Mouse (Mus musculus) brain, embryonic 18.5 days (tissue): ENCODE results near the gene Fam151b.
A peak's percentile ranks its signal among the peaks of the same experiment; 100 is the strongest.

Source experiments
- DNase-seq: peaks from one replicate; pipeline ENCODE4 v3.0.0-alpha.2; 2012; ENCODE audit warnings: low read depth, low spot score

The Fam151b gene

DNA sequence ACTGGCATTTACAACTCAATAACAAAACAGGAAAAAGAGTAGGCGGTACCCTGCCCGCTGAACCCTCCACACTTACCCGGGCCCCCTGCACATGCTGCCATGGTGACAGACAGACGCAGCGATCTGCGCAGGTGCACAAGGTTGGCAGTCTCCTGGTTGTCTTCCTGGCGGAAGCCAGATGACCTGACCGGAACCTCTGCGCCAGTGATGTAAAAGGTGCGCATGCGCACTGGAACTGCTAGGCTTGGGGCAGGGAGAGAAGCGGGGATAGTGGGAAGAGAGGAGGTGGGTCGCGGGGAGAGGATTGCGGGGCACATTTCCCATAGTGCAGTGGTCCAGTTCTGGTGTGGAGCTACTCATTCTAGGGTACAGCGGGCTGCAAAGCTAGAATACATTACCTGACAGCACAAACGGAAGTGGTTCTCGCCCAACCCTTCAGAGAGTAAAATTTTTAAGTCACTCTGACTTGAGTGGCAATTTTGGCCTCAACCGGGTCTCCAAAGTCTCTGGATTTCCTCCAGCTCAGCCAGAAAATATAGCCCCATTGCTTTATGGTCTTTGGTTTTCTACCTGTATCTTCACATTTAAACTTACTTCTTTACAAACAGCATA is at the start of gene Fam151b:
Gene Fam151b (minus strand): TSS at position 164 of the 612 bp plus-strand sequence.
- peak; percentile 89 for DNase-seq

DNA sequence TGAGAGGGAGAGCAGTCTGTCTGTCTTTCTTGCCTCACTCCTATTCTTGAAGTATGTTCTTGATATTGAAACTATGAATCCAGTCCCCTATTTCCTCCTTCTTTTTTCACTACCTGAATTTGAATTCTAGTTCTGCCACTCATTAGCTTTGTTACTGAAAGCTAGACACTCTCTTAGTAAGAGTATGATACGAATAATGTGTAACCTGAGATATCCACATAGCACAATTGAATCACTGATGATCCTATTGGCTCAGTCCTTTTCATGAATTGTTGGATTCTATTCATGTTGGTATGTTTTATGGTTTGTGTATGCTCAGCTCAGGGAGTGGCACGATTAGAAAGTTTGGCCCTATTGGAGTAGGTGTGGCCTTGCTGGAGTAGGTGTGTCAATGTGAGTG is 48.4 kb upstream of the Fam151b start:
- no peak for DNase-seq

GRCm38 (mm10) chr13:92531237-92531636 is 47.4 kb upstream of the Fam151b start:
- no peak for DNase-seq

GRCm38 (mm10) chr13:92530721-92531211 is 47.0 kb upstream of the Fam151b start, which contains the start of gene Zfyve16:
Zfyve16 (minus strand) TSS chr13:92530868.
- peak; percentile 82 for DNase-seq

DNA sequence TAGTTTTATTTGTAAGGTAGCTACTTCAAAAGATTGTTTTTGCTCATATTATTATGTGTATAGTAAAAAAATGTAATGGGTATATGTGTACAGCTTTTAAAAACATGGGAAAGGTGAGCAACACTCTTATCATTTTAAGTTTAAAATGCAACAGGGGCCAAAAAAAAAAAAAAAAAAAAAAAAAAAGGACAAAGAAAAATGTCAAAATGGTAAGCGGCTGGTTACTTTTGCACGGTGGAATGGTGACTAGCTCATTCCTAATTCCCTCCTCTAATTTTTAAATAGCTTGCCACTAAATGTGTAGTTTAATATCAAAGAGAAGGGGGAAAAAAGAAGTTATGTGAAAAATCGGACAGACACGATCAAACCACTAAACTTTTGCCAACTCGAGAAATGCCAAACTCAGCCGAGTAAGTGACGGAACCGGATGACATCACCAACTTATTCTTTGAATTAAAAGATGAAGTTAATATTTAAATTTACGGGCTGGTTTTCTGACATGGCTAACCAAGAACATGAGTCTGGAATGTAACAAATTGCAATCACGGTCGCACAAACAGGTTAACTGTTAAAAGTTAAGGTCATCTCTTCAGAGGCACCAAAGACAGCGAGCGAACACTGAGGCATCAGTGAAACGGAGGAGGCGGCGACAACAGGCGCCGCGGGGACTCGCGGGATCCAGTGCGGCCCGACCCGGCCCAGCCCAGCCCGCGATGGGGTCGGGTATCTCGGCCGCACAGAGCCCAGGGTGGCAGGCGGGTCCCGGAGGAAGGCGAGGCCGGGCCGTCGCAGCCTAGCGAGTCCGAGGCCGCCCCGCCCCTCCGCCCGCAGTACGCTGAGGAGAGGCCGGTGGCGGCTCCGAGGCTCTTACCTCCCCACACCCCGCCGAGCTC is 46.3 kb upstream of the Fam151b start:
- no peak for DNase-seq

- DNase-seq: no peak
Observed at GRCm38 (mm10) chr13:92523178-92523813, 39.5 kb upstream of the Fam151b start.

DNA sequence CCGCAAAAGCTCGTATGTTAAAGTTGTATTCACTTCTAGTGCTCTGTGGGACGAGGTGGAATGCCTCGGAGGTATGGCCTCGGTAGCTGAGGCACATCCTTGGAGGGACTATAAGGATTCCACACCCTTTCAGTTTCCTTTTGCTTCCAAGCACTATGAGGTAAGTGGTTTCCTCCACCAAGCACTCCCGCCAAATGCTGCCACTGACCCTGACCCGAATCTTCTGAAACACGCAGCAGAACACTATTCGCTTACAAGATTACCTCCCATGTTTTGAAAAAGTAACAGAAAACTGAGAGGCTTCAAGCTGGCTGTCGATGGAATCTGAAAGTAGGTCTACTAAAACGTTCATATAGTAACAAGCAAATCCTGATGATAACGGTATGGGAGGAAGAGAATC is 21.1 kb upstream of the Fam151b start:
- no peak for DNase-seq

DNA sequence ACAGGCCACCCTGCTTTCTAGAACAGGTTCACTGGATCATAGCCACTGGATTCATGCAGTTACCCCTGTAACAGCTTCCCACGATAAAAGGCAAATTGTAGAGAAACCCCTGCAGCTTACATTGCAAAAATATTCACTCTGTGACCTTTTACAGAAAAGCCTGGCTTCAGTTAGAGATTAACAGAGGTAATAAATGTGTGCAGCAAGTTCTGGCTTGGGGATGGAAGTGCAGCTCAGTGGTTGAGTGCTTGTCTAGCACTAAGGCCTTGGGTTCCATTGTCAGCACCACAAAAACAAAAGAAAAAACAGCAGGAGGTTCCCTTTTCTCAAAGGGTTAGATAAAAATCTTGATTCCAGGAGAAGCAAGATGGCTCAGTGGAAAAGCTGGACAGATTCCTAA is 8.1 kb upstream of the Fam151b start:
- DNase-seq: no peak

- DNase-seq: no peak
Observed at GRCm38 (mm10) chr13:92490817-92491216, 7.0 kb upstream of the Fam151b start.

DNA sequence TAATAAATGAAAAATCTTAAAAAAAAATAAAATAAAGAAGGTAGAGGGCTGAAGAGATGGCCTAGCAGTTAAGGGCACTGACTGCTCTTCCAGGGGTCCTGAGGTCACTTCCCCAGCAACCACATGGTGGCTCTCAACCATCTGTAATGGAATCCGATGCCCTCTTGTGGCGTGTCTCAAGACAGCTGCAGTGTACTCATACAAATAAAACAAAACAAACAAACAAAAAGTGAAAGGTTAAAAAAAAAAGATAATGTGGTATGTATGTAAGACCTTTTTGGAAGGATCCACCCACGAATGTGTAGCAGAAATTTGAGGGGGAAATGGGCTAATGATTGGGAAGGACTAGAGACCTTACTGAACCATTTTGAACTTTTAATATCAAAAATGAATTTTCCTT is 467 bp downstream of the Fam151b start:
- DNase-seq: peak; percentile 1

GRCm38 (mm10) chr13:92470151-92470550 is 13.7 kb downstream of the Fam151b start:
- DNase-seq: no peak

DNA sequence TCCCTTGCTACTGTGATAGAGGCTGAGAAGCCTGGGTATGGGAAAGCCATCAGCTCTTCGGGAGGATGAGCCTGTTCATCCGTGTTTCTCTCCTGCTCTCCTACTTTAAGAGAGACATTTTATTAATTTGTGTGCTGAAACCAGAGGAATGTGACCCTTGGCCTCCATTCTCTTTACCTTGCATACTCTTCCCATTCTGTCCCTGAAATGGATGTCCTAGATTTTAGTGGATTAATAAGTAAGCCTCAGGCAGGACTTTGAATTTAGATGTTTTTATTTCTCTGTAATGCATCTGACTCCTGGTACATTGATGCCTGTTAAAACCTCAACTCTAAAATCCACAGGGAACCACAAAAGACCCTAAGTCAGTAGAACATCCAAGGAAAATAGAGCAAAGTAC is 14.4 kb downstream of the Fam151b start:
- DNase-seq: no peak

- DNase-seq: no peak
Observed at GRCm38 (mm10) chr13:92467891-92468290, 15.9 kb downstream of the Fam151b start.

DNA sequence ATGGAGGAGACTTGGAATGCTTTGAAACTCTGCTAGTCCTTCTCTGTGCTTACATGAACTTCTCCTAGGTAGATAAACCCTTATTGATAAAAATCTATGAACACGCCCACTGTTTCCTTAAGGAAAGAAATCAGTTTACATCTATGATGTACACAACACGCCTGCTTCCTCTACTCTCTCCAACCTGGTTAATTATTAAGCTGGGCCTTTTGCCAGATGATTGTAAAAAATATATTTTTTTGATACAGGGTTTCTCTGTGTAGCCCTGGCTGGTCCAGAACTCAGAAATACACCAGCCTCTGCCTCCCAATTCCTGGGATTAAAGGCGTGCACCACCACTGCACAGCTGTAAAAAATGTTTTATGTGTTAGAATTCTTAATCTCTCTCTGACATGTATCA is 19.1 kb downstream of the Fam151b start:
- DNase-seq: no peak

DNA sequence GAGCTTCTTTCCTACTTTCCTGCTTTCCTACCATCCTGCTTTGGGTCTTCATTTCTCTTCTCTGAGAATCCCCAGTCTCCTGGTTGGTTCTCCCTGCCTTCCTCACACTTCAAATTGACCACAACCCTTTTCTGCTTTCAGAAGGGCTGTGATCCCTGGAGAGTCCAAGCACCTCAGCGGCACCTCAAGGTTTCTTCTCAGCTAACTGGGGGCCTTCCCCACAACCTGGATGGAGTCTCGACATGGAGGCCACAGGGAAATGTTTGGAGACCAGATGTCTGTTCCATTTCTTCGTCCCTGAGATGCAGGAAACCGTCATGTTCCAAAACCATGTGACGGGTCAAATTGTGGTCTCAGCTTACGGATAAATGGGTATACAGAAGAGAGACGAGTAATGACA is 36.9 kb downstream of the Fam151b start:
- no peak for DNase-seq

DNA sequence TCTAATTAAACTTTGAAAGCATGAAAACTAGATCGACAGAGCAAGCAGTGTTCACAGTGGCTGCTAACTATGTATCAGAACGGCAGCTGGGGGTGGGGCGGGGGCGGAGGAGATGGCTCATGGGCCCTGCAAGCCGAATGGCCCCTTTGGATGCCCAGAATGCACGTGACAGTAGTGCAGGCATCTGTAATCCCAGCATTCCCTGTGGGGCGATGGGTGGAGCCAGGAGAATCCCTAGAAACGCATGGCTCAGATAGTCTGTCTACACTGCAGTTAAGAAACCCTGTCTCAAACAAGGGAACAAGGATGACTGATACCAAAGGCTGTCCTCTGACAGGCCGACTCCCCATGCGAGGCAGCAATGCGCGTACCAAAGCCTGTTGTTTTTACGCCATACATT is 43.5 kb downstream of the Fam151b start:
- no peak for DNase-seq

DNA sequence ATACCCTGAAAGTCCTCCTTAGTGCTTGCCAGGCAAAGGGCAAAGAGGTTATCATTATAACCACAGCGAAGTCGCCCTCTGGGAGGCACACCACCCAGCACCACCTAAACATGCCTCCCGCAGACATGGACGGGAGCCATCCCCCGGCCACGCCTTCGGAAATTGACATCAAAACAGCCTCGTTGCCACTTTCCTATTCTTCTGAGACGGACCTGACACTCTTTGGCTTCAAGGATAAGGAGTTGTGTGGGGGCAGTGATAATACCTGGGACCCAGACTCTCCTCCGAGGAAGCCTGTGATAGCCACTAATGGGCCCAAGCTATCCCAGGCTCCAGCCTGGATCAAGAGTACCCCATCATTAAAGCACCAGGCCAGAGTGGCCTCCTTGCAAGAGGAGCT is 45.2 kb downstream of the Fam151b start:
- DNase-seq: no peak

DNA sequence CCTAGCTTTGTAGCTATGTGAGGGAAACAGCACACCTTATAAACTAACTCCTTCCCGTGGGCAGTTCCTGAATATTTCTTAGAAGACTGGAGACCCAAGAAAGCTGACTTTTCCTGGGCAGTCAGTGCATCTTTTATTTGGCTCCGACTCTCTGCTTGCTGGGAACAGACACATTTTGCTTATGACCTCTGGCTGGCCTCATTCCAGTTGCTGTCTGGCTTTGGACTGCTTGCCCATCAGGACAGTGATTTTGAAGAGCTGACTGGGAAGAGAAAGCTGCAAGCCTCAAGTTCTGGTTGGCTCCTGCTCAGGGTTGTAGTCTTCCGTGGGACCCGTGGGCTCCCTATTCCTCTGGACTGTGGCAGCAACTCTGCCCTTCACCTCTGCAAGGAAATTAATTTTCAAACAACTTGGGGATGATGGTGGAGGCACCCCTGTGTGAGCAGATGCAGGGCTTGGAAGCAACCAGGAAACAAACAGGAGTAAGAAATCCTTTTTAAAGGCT is 56.4 kb downstream of the Fam151b start:
- no peak for DNase-seq

DNA sequence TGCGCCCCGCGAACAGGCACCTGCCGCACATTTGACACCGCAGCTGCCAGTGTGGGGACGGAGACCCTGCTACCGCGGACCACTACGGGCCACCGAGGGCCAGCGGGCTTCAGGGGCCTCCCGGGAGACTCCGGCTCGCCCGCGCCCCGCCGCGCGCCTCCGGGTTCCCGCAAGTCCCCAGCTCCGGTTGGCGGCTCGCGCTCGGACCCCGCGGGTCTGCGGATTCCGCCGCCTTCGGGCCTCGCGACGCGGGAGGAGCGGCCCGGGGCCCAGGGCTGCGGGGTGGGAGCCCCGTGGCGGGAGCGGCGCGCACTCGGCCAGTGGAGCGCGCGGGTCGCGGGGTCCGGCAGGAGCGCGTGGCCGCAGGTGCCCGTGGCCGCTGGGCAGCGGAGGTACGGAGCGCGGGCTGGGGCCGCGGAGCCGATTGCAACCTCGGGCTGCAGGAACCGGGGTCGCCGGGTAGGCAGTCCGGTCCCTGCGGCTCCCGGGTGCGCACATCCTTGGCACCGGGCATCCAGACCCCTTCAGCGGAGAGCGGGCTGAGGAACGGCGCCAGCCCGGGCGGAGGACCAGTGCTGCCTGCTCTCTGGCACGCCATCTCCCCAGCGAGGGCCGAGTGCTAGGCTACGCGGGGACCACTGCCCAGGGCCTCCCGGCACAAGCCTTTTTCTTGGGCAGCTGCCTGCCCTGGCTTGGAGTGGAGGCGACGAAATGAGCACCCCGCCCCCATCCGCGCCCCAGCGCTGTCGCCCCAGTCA is 57.3 kb downstream of the Fam151b start:
- no peak for DNase-seq

- no peak for DNase-seq
Observed at GRCm38 (mm10) chr13:92425758-92426264, 58.0 kb downstream of the Fam151b start, which contains the start of gene Ankrd34b. Ankrd34b (plus strand) TSS chr13:92425896.

- no peak for DNase-seq
Observed at GRCm38 (mm10) chr13:92423711-92424110, 60.1 kb downstream of the Fam151b start.
